Mouse (Mus musculus): Measurements from ENCODE around the gene Trim7.

- no peak for TF ChIP-seq CTCF (IDR thresholded peaks at IDR 0.05; ENCODE audit: extremely low read depth, insufficient read depth, insufficient read length, insufficient replicate concordance)
- TF ChIP-seq POLR2A (IDR thresholded peaks at IDR 0.05; ENCODE audit: low read depth, low read length), result no peak
Measured at GRCm38 (mm10) chr11:48863808-48864207, 37.9 kb downstream of the Trim7 start.
